Mouse (Mus musculus): ENCODE measurements at regions not wholly inside any gene's neighbourhood (a gene's known extent, or its start where the extent isn't known, plus 50 kb on each side); places are given as distances from the start of the nearest gene placed in this dataset.
A peak's percentile ranks its signal among the peaks of the same experiment; 100 is the strongest.
"Not testable (repeated sequence)": the region's sequence is repeated elsewhere in the genome, so short reads cannot be mapped to it uniquely, and the experiment has no call there.

DNA sequence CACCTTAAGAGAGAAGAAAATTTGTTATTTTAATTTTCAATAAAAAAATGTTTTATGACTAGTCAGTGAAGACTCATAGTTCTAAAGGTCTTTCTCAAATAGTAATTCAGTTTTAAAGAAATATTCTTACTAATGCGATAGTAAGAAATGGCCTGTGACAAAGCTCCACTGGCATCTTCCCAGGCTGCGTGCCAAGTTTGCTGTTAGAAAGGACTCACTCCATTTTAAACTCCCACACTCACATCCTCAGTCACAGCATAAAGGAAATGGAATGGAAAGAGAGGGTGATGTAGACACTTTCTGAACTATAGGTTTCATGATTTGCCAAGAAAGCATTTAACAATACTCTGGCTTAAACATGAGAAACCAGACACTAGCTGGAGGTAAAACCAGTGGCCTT lies 436.6 kb downstream of the Mei4 start:
- Histone ChIP-seq H3K27ac (no peak overlapping the region), H3K4me3 (no peak overlapping the region)
- no peak for DNase-seq (ENCODE audit: low spot score in 2 of 2)
- no peak for TF ChIP-seq CTCF (conservative IDR thresholded peaks at IDR 0.05)

DNA sequence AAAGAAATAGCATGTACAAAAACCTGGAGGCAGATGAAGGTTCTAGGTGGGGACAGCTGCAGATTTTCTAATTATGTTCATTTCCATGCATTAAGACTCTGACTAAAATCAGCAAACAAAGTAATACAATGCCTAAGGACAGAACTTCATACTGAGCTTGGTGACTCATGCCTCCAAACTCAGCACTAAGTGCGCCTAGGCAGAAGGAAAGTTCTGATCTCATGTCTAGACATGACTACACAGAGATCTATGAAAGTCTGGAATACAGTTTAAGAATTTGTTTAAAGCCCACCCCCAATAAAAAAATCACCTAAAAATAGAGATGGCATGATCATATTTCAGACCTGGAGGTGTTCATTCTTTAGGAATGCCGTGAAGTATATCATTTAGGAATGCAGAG lies 442.8 kb downstream of the Mei4 start:
- H3K4me3 ChIP-seq = no peak overlapping the region
- no peak for TF ChIP-seq CTCF (conservative IDR thresholded peaks at IDR 0.05)
- H3K27ac ChIP-seq = no peak overlapping the region
- no peak for DNase-seq (ENCODE audit: low spot score in 2 of 2)

DNA sequence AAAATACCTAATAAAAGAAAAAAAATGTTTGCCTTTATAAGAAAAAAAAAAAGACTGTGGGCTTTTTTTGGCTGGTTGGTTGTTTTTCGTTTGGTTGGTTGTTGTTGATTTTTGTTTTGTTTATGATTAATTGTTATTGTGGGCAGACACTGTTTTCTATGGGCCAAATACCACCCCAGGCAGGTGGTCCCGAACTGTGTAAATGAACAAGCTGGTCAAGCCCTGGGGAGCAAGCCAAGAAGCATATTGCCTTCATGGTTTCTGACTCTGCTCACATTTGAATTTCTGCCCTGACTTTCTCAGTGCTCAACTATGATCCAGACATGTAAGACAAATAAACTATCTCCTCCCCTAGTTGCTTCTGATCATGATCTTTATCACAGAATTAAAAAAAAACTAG lies 449.0 kb downstream of the Mei4 start:
- Histone ChIP-seq H3K4me3 (no peak overlapping the region), H3K27ac (no peak overlapping the region)
- no peak for TF ChIP-seq CTCF (conservative IDR thresholded peaks at IDR 0.05)
- DNase-seq (ENCODE audit: low spot score in 2 of 2) = no peak

DNA sequence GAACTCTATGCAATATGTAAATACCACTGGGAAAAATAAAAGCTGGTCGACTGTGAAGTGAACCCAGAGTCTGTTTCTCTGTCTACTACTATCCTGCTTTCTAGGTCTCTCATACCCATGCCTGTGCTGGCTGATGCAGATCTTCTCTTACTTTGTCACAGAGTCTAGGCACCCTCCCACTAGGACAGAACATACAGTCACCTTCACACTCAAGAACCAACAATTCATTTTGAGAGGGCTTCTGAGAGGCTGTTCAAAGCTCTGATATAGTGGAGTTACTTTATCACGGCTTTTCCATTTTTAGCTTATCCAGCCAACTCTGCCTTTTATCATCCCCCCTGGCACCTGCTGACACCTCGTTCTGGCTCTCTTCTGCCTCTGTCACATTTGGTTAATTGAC lies 477.0 kb downstream of the Mei4 start:
- no peak overlapping the region for H3K27ac ChIP-seq
- no peak for DNase-seq (ENCODE audit: low spot score in 2 of 2)
- no peak overlapping the region for H3K4me3 ChIP-seq
- no peak for TF ChIP-seq CTCF (conservative IDR thresholded peaks at IDR 0.05)

DNA sequence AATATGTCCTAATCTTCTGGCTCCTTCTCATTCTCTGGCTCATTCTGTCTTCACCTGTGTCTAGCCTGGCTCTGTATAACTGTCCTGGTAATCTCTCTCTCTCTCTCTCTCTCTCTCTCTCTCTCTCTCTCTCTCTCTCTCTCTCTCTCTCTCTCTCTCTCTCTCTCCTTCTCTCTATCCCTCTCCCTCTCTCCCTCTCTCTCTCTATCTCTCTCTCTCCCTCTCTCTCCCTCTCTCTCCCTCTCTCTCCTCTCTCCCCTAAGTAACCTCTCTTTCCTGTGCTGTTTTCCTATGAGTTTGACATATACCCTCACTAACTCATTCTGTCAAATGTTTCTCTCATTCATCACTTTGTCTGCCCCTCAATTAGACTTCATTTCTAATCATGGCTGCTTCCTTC lies 478.6 kb upstream of the Irak1bp1 start:
- H3K27ac ChIP-seq; DNase-seq (ENCODE audit: low spot score in 2 of 2); H3K4me3 ChIP-seq: not testable (repeated sequence)

DNA sequence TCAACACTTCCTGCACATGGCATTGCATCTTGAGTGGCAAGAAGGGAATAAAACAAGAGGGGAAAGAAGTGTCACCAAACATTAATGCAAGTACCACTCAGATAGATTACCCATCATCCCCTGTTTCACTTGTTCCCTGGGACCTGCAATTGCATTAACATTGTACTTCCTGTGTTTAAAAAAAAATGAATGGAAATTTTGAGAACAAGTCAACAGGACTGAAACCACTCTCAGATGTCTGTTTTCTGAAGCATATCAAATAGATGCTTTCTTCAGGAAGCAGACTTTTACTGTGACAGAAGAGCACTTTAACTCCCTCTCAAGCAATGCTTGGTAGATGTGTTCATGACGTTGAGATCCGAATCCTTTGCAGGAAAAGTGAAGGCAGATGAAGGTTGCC lies 469.8 kb upstream of the Irak1bp1 start:
- Histone ChIP-seq H3K4me3 (no peak overlapping the region), H3K27ac (no peak overlapping the region)
- TF ChIP-seq CTCF (conservative IDR thresholded peaks at IDR 0.05) = no peak
- no peak for DNase-seq (ENCODE audit: low spot score in 2 of 2)

DNA sequence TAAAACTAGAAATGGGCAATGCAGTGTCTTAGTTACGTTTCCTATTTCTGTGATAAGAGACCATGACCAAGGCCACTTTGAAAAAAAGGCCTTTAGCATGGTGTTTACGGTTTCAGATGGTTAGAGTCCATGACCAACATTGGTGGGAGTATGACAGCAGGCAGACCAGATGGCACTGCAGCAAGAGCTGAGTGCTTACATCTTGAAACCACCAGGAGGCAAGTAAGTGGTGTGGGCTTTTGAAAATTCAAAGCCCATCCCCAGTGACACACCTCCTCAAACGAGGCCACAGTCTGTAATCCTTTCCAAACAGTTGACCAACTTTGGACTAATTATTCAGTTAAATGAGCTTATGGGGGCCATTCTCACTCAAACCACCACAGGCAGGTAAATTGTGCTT lies 427.0 kb upstream of the Irak1bp1 start:
- DNase-seq (ENCODE audit: low spot score in 2 of 2) = peak; percentile 10 to 29

DNA sequence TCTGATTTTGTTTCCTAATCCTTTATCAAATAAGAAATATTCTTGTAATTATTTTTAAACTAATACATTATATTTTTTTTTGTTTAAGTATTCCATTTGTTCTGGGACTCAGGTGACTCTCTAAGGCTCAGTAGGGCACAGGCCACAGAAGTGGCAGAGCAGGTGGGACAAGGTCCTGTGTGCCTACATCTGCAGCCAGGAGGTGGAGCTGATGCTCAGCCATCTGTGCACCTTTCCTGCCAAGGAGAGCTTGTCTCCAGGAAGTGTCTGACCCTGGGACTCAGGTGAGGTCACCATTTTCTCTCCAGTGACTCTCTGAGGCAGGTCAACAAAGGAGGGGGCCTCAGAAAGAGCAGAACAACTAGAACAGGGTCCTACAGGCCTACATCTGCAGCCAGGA lies 425.3 kb upstream of the Irak1bp1 start:
- DNase-seq (ENCODE audit: low spot score in 2 of 2) = no peak
- Histone ChIP-seq H3K27ac (no peak overlapping the region), H3K4me3 (no peak overlapping the region)
- no peak for TF ChIP-seq CTCF (conservative IDR thresholded peaks at IDR 0.05)

More for the DNA sequence above, 427.0 kb upstream of the Irak1bp1 start:
- Histone ChIP-seq H3K27ac (no peak overlapping the region), H3K4me3 (no peak overlapping the region)
- peak; percentile 39 for TF ChIP-seq CTCF (conservative IDR thresholded peaks at IDR 0.05)

DNA sequence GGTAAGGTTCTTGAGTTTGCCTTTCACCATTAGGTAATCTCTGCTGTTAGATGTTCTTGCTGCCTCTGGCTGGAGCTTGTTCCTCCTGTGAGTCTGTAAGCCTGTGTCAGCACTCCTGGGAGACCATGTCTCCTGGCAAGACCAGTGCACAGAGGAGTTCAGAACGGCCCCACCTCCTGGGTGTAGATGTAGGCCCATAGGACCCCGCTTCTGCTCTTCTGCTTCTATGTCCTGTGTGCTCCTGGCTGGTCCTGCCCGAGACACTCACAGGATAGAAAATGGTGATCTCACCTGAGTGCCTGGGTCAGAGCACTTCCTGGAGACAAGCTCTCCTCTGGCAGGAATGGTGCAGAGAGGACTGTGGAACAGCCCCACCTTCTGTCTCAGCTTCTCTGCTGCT lies 422.2 kb upstream of the Irak1bp1 start:
- DNase-seq (ENCODE audit: low spot score in 2 of 2) = no peak

DNA sequence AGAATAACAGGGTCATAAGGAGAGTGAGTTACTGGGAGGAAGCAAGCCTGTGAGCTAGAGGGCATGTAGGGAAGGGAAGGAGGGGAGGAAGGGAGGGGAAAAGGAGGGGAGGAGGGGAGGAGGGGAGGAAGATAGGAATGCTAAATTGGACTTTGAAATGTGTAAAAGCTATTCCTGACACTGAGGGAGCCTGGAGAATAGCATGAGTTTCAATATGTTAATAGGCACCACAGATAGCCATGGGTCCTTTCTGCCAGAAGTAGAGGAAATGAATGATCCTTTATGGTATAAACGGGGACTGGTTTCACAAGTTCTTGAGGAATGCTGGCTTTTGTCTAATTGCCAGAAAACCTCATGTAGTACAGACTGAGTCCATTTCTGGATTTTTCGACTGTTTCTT lies 420.4 kb upstream of the Irak1bp1 start:
- no peak for DNase-seq (ENCODE audit: low spot score in 2 of 2)
- Histone ChIP-seq H3K4me3 (no peak overlapping the region), H3K27ac (no peak overlapping the region)
- TF ChIP-seq CTCF (conservative IDR thresholded peaks at IDR 0.05) = no peak

More for the DNA sequence above, 422.2 kb upstream of the Irak1bp1 start:
- Histone ChIP-seq H3K27ac (no peak overlapping the region), H3K4me3 (no peak overlapping the region)
- TF ChIP-seq CTCF (conservative IDR thresholded peaks at IDR 0.05) = no peak
